Mouse (Mus musculus) lung, postnatal 0 days (tissue): ENCODE results near the gene Clca1.

Experiments used
- CTCF ChIP-seq: IDR thresholded peaks from 2 replicates; pipeline ENCODE4 v1.5.1; 2016; ENCODE audit warnings: antibody characterized with exemption, mild to moderate bottlenecking
- EP300 ChIP-seq: IDR thresholded peaks from 2 replicates; pipeline ENCODE4 v1.6.1; 2016; ENCODE audit warnings: antibody characterized with exemption, mild to moderate bottlenecking, control low read depth

DNA sequence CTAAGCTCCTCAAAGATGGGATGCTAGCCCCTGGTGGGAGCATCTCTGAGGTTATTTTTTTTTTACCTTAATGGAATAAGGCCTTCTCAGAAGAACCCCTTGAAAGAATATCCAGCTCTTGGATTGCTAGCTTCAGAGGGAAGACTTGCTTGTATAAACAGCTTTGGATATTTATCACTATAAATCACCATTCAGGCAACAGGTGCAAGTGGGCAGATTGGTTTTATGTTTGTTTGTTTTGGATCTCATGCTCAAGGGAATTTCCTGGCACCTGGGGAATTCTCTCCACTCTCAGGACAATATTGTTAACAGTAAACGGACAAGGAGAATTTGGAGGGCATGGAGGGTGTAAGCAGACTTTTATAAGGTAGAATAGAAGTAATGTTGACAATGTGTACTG lies 31.7 kb downstream of the Clca1 start:
- TF ChIP-seq EP300 (no peak), CTCF (no peak)
